Mouse (Mus musculus): ENCODE measurements around the gene Nrgn. TPM values are rescaled to one million over a fixed set of nuclear protein-coding genes. Genes with fewer than 3 reads are reported as not detected.

Gene Nrgn
- polyA plus RNA-seq, 1 experiment = not detected

DNA sequence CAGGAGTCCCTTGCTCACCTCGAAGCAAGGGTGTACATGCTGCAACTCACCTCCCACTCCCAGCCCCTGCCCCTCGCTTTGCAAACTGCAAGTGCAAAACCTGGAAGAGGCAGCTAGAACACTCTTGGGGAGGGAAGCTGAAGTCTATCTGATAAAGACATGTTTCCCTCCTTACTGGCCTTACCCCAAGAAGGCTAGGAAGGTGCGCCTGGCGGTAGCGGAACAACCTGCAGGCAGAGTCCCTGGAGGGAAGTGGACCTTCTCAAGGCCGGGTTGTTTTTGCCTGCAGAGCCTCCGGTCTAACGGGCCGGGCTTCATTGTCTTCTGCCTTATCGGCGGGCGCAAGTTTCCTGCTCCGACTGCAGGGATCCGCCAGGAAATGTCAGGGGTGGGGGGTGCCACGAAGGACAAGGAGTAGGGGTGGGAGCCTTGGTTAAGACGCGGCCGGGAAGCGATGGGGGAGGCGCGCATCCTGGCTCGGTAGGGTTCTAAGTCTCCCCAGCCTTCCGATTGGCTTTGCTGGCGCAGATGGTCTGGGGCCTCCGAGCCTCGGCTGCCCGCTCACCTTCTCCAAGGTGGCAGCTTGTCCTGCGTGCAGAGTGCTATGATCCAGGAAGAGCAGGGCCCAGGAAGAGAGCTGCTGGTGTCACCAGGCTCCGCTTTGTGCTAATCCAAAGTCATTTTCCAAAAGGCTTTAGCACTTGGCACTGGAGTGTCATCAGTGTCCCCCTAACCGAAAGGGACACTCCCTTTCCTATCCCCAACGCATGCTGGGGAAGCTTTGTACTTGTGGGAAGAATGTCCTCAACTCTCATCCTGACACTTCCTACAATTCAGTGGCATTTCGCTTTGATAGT is 22.4 kb downstream of the Nrgn start:
- Histone ChIP-seq H3K4me3 (ENCODE audit: insufficient read depth, low read length) (no peak overlapping the region), H3K4me1 (ENCODE audit: control insufficient read depth, insufficient read depth, low read length) (0 out of 2 replicates have a peak, but pooled peaks cover 3% of the 10 kb centered on the region), H3K27ac (ENCODE audit: insufficient read depth, low read length) (no peak overlapping the region)
- TF ChIP-seq POLR2A (IDR thresholded peaks at IDR 0.05; ENCODE audit: low read depth, low read length) (no peak), CTCF (IDR thresholded peaks at IDR 0.05; ENCODE audit: borderline replicate concordance, insufficient read depth, low read length) (no peak)

DNA sequence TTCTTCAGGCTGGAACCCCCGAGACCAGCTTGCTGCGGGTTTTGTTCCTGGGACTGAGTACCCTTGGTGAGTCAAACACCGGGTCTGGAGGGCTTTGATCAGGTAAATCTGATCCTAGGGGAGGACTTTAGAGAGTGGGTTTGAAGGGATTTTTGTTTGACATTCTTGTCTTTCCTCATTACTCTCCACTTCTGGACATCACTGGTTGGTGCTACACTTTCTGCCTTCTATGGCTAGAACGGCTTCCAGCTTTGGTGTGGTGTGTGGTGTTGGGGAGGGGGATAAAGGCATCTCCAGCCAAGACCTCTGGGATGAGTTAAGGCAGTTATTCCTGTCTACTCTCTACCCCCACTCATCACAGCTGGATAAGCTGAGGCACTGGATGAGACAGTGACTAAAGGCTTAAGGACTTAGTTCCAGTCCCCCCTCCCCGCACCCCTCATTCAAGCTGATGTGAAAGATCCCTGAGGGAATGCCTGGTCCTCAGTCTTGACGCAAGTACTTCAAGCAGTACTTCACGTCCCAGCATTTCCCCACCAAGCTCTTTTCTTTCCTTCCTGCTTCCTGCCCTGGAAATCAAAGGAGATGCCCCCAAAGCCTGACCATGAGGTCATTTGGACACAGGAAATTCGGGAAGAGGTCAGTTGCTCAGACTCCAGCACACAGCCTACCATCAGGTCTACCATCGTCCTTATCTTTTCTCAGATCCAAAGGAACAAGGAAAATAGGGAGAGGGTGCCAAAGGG is 24.3 kb downstream of the Nrgn start:
- Histone ChIP-seq H3K4me3 (ENCODE audit: insufficient read depth, low read length) (no peak overlapping the region), H3K4me1 (ENCODE audit: control insufficient read depth, insufficient read depth, low read length) (0 out of 2 replicates have a peak, but pooled peaks cover 3% of the 10 kb centered on the region), H3K27ac (ENCODE audit: insufficient read depth, low read length) (no peak overlapping the region)
- TF ChIP-seq CTCF (IDR thresholded peaks at IDR 0.05; ENCODE audit: borderline replicate concordance, insufficient read depth, low read length) (no peak), POLR2A (IDR thresholded peaks at IDR 0.05; ENCODE audit: low read depth, low read length) (no peak)

DNA sequence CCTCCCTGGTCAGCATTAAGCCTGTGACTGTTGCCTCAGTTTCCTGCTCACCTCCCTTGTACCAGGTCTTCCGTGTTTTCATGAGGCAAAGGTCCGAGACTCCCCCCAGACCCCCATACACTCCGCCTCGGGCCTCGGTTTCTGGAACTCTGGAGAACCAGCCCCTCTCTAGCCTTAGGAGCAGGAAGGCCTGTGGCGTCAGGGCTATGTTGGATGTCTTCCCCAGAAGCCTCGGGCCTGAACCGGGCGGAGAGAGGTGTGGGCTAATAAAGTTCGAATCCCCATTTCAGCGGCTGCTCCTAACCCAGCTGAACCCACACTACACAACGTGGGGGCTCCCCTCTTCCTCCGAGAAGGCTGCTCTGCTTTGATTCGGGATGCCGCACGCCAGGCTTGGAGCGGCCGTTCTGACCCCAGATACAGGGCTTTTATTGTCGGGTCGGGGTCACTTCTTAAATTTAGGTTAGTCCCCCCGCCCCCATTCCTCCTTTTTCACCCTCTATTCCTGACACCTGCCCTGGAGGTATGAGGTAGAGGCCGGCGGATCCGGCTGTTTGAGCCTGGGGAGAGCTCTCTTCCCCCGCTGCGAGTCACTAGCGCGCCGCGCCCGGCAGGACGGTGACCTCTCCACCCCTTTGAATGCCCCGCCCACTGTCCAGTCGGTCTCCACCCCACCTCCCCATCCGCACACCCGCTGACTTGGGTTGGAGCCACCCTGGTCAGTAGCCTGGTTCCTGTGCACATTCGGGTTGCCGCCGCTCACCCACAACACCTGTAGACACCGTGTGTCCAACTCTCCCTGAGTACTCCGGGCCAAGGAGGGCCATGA is 25.1 kb downstream of the Nrgn start, which contains the start of gene Esam:
Esam (plus strand) TSS at position 683 of the 829 bp plus-strand sequence.
- TF ChIP-seq CTCF (IDR thresholded peaks at IDR 0.05; ENCODE audit: borderline replicate concordance, insufficient read depth, low read length) = no peak
- no peak for TF ChIP-seq POLR2A (IDR thresholded peaks at IDR 0.05; ENCODE audit: low read depth, low read length)
- Histone ChIP-seq H3K4me3 (ENCODE audit: insufficient read depth, low read length) (no peak within 1 kb of the TSS), H3K27ac (ENCODE audit: insufficient read depth, low read length) (no peak within 1 kb of the TSS), H3K4me1 (ENCODE audit: control insufficient read depth, insufficient read depth, low read length) (0 out of 2 replicates have a peak, but pooled peaks cover 3% of the 10 kb centered on the region)

DNA sequence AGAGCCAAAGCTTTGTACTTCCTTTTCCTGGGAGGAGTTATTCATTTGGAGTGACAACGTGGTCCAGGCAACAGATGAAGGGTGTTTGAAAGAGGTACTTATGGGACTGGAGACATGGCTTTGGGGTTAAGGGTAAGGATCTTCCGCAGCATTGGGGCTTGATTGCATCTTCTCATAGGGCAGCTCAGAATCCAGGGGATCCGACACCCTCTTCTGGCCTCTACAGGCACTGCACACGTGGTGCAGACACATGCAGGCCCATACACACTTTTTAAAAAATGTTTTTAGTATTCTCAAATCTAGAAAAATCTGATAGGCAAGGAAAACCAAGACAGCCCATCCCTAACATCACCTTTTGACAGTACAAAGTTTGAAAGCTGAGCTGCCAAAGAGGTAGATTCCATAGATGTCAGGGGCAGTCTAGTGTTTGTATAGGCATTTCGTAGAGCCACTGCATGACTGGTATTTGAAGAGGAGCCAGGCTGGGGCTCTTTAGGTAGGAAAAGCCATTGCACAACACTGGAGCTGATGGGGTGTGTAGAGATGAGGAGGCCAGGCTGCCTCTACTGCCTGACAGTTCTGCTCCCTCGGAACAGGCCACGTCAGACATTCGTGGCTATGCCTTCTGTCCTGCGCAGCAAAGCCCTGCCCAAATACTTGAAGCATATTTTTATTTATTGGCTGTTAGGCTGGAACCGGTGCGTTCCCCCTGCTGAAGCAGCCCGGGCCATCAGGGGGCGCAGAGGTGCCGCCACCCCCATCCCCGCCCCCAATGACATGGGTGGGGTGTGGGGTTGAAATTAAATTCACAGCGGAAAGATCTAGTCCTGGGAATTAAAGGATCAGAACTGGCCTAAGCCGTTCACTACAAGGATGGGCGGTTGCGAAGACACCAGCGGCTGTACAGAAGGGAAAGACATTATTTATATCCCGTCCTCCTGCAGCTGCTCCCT is 26.0 kb downstream of the Nrgn start:
- H3K27ac ChIP-seq (ENCODE audit: insufficient read depth, low read length) = no peak overlapping the region
- no peak overlapping the region for H3K4me3 ChIP-seq (ENCODE audit: insufficient read depth, low read length)
- H3K4me1 ChIP-seq (ENCODE audit: control insufficient read depth, insufficient read depth, low read length) = 0 out of 2 replicates have a peak, but pooled peaks cover 3% of the 10 kb centered on the region
- TF ChIP-seq POLR2A (IDR thresholded peaks at IDR 0.05; ENCODE audit: low read depth, low read length) = no peak
- TF ChIP-seq CTCF (IDR thresholded peaks at IDR 0.05; ENCODE audit: borderline replicate concordance, insufficient read depth, low read length) = no peak

DNA sequence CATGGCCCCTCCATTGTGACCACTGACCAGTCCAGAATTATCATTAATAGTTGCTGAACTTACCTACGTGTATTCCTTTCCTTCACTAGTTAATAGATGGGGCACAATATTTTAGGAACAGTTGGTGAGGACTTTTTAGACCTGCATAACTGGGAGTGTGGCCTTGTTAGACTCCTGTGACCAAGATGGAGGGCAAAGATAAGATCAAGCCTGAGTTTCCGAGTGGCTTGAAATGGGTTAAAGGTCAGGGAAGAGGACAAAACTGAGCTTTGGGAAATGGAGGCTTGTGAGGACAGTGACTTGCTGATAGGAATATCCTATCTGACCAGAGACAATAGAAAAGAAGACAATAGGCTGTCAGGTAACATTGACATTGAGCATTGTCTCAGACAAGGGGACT is 27.2 kb downstream of the Nrgn start:
- TF ChIP-seq CTCF (IDR thresholded peaks at IDR 0.05; ENCODE audit: borderline replicate concordance, insufficient read depth, low read length) (no peak), POLR2A (IDR thresholded peaks at IDR 0.05; ENCODE audit: low read depth, low read length) (no peak)
- Histone ChIP-seq H3K27ac (ENCODE audit: insufficient read depth, low read length) (no peak overlapping the region), H3K4me3 (ENCODE audit: insufficient read depth, low read length) (no peak overlapping the region), H3K4me1 (ENCODE audit: control insufficient read depth, insufficient read depth, low read length) (no peaks in the 10 kb centered on the region)

DNA sequence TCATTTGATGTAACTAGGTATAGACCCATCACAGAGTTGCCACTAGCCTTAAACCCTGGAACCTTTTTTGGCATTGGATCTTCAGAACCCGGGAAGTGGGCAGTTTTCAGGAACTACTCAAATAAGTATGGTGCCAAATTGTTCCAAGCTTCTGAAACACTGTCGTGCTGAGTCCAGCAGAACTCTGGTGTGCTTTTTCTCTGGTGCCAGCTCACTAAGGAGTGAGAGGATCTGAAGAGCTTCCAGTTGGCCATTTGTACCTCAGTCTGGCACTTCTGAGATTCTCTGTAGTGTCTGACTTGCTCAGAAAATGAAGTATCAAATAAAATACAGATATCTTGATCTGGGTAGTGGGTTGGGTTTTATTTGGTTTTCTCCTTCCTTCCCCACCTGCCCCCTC is 32.7 kb downstream of the Nrgn start:
- TF ChIP-seq POLR2A (IDR thresholded peaks at IDR 0.05; ENCODE audit: low read depth, low read length) (no peak), CTCF (IDR thresholded peaks at IDR 0.05; ENCODE audit: borderline replicate concordance, insufficient read depth, low read length) (no peak)
- Histone ChIP-seq H3K4me1 (ENCODE audit: control insufficient read depth, insufficient read depth, low read length) (peaks cover 5% of the 10 kb centered on the region; the same call in 1 of the 2 replicates), H3K4me3 (ENCODE audit: insufficient read depth, low read length) (no peak overlapping the region), H3K27ac (ENCODE audit: insufficient read depth, low read length) (no peak overlapping the region)

DNA sequence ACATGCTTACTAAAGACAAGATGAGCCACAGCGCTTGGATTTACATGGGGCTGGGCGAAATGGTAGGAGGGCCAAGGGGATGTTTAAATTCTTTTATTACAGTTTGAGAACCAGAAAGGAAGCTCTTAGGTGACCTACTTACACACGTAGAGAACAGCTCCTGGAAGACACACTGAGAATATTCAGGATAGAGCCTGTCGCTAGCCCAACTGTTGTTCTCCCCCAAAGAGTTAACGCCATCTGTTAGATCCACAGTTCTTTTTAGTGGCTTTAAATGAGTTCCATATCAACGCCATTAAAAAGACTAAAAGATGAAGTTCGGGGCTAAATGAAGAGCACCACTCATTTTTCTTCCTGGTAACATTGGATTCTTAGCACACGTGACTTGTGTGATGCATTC is 33.7 kb downstream of the Nrgn start:
- peaks cover 5% of the 10 kb centered on the region; the same call in 1 of the 2 replicates for H3K4me1 ChIP-seq (ENCODE audit: control insufficient read depth, insufficient read depth, low read length)
- no peak overlapping the region for H3K4me3 ChIP-seq (ENCODE audit: insufficient read depth, low read length)
- no peak overlapping the region for H3K27ac ChIP-seq (ENCODE audit: insufficient read depth, low read length)
- TF ChIP-seq CTCF (IDR thresholded peaks at IDR 0.05; ENCODE audit: borderline replicate concordance, insufficient read depth, low read length) (no peak), POLR2A (IDR thresholded peaks at IDR 0.05; ENCODE audit: low read depth, low read length) (no peak)

DNA sequence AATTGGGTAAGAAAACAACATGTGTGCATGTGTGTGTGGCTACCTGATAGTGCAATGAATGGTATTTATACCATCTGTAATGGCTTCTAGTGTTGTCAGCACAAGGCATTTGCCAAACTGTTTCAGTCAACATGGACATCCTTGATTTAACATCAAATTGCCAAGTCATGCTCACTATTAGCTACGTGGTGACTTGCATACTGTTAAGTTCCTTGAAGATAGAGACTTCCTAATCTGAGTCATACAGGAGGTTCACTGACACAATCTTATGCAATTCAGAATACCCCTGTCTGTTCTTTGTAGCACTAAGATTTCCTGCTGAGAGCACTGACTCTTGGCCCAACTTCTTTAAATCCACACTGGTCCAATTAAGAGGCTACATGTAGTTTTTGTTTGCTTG is 35.2 kb downstream of the Nrgn start:
- Histone ChIP-seq H3K4me1 (ENCODE audit: control insufficient read depth, insufficient read depth, low read length) (peaks cover 5% of the 10 kb centered on the region; the same call in 1 of the 2 replicates), H3K4me3 (ENCODE audit: insufficient read depth, low read length) (no peak overlapping the region), H3K27ac (ENCODE audit: insufficient read depth, low read length) (peak overlapping the region; percentile 42; the same call in 1 of the 2 replicates)
- TF ChIP-seq CTCF (IDR thresholded peaks at IDR 0.05; ENCODE audit: borderline replicate concordance, insufficient read depth, low read length) (no peak), POLR2A (IDR thresholded peaks at IDR 0.05; ENCODE audit: low read depth, low read length) (no peak)

All from embryonic fibroblast, embryonic 13.5 days (primary cell).